Comparison of ENCODE assay signal across 37 mouse cellular contexts in genomic region chr2:104383589-104383988, GRCm38 (mm10). TPM values are rescaled to one million over a fixed set of nuclear protein-coding genes. Genes with fewer than 3 reads are reported as not detected.
"Had no signal": no experiment of that assay in that cellular context is flagged by ENCODE, and none has a peak within 500 bp of the region (broad histone marks: within the 10 kb centered on the region; RNA-seq: fewer than 3 reads in every experiment).

No protein-coding gene starts in this region.

- DNase-seq: heart, postnatal 10 days; heart, postnatal 14 days; heart, postnatal 36 days; heart, postnatal 4 days; kidney, adult 11 months; kidney, adult 18-20 months; kidney, adult 2 months; kidney, adult 8-10 months; kidney, adult 9 months; kidney, postnatal 10 days; kidney, postnatal 14 days; kidney, postnatal 25 days; kidney, postnatal 36 days; kidney, postnatal 4 days; layer of hippocampus, adult 9-11 months; layer of hippocampus, postnatal 36 days had no signal

- H3K27ac ChIP-seq: heart, embryonic 10.5 days; heart, embryonic 13.5 days; heart, embryonic 15.5 days; hindbrain, embryonic 10.5 days; hindbrain, embryonic 12.5 days; hindbrain, embryonic 13.5 days; hindbrain, embryonic 14.5 days; hindbrain, embryonic 15.5 days; hindbrain, postnatal 0 days; intestine, embryonic 15.5 days; kidney, embryonic 15.5 days; kidney, postnatal 0 days; layer of hippocampus, adult 2 months; left cerebral cortex, adult 2 months had no signal

- H3K27me3 ChIP-seq: hindbrain, embryonic 12.5 days; hindbrain, embryonic 13.5 days; hindbrain, embryonic 15.5 days; intestine, embryonic 15.5 days had no signal

- H3K4me3 ChIP-seq: heart, embryonic 10.5 days; heart, embryonic 12.5 days; heart, embryonic 13.5 days; heart, embryonic 15.5 days; hindbrain, embryonic 10.5 days; hindbrain, embryonic 12.5 days; hindbrain, embryonic 13.5 days; hindbrain, embryonic 15.5 days; intestine, embryonic 15.5 days; kidney, embryonic 15.5 days; layer of hippocampus, adult 2 months; left cerebral cortex, adult 2 months had no signal

- H3K36me3 ChIP-seq: heart, embryonic 10.5 days; heart, embryonic 12.5 days; heart, embryonic 13.5 days; heart, embryonic 15.5 days; hindbrain, embryonic 10.5 days; hindbrain, embryonic 12.5 days; hindbrain, embryonic 13.5 days; hindbrain, embryonic 15.5 days; intestine, embryonic 15.5 days; kidney, embryonic 15.5 days had no signal

- H3K9ac ChIP-seq: heart, embryonic 12.5 days; heart, embryonic 13.5 days; heart, embryonic 15.5 days; hindbrain, embryonic 12.5 days; hindbrain, embryonic 13.5 days; hindbrain, embryonic 14.5 days; hindbrain, embryonic 15.5 days; intestine, embryonic 15.5 days; kidney, embryonic 15.5 days had no signal

- H3K4me1 ChIP-seq: heart, embryonic 10.5 days; heart, embryonic 15.5 days; intestine, embryonic 15.5 days; kidney, embryonic 15.5 days had no signal

- H3K9me3 ChIP-seq: heart, embryonic 10.5 days; heart, embryonic 12.5 days; heart, embryonic 13.5 days; heart, embryonic 15.5 days; hindbrain, embryonic 10.5 days; hindbrain, embryonic 12.5 days; hindbrain, embryonic 13.5 days; hindbrain, embryonic 15.5 days; intestine, embryonic 15.5 days; kidney, embryonic 15.5 days had no signal

- H3K4me2 ChIP-seq: heart, embryonic 12.5 days; heart, embryonic 13.5 days; heart, embryonic 15.5 days; hindbrain, embryonic 12.5 days; hindbrain, embryonic 13.5 days; hindbrain, embryonic 14.5 days; hindbrain, embryonic 15.5 days; intestine, embryonic 15.5 days; kidney, embryonic 15.5 days had no signal

- ATAC-seq: hindbrain, embryonic 16.5 days; hindbrain, postnatal 0 days; inflammation-experienced regulatory T-cells, adult 6 months; intestine, embryonic 15.5 days; intestine, embryonic 16.5 days; intestine, postnatal 0 days had no signal

RNA-seq across cellular contexts. Expression of gene D430041D05Rik, which starts 27.2 kb away (rescaled TPM):
- total RNA-seq: hematopoietic stem cell, adult 5-6 weeks had no signal
- polyA plus RNA-seq: large intestine, adult 2 months had no signal
